Mouse (Mus musculus) right cerebral cortex, postnatal 4 days (tissue): ENCODE measurements around the gene Gm156.
"Not testable (repeated sequence)": the region's sequence is repeated elsewhere in the genome, so short reads cannot be mapped to it uniquely, and the experiment has no call there.

Experiments
- DNase-seq: peaks from one replicate; pipeline ENCODE4 v3.0.0-alpha.2; 2022

Gm156 gene

GRCm38 (mm10) chr6:129784170-129784569 lies at the start of gene Gm156:
Gene Gm156 (minus strand): TSS chr6:129784270.
- DNase-seq = not testable (repeated sequence)

GRCm38 (mm10) chr6:129825559-129825958 lies 41.5 kb upstream of the Gm156 start:
- DNase-seq = no peak

GRCm38 (mm10) chr6:129824004-129824403 lies 39.9 kb upstream of the Gm156 start:
- no peak for DNase-seq

DNA sequence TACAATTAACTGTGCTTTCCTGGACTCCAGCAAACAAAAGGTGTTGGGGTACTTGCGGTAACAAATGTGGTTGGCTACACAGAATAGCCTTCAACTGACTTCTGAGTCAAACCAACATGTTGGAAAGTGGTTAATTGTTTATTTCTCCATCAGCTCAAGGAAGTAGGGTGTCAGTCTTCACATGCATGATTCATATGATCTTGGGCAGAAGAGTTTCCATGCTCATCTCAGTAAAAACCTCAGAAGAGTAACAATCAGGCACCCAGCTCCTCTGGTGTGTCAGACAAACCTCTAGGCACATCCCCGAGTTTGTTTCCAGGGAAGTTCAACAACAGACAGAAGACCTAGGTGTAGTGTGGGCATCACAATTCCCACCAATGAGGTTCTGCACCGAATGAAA lies 33.7 kb upstream of the Gm156 start:
- no peak for DNase-seq

DNA sequence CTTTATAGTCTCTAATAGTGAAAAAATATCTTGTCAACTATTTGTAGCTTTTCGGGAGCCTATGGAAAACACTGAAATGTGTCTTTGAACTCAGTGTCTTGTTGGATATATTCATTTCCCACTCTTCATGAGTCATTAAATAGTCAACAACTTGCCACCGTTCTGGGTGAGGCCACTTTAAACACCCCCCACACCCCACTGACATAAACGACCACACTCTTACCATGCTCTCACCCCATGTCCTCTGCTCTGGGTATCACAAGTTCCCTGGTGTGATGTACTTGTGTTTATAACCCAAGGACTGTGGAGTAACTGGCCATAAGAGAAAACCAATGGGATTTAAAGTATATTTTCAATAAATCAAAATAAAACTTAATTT lies 36.4 kb downstream of the Gm156 start:
- DNase-seq = no peak

DNA sequence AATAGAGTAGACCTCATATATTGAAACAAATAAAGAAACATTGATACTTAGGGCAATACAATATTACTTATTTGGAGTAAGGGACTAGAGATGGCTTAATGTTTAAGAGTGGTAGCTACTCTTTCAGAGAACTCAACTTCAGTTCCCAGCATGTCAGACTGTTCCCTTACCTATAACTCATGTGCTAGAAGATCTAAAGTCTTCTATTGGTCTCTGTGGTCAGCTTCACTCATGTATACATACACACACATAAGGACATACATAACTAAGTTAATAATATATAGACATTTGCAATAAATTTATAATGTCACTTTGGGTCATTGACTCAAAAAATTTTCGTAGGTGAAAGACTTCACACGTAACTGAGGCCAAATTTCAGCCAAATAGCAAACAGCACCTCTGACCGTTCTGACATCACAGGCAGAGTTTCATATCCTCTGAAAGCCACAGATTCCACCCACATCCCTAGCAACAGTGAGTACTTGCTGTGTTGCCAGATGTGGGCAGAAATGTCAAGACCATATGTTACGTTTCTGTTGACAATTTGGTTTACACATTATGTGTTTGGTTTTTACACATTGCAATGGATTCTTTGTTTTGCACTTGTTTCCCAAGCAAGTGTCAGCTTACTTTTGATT lies 36.9 kb downstream of the Gm156 start:
- DNase-seq = no peak

- DNase-seq = no peak
Observed at GRCm38 (mm10) chr6:129746151-129746550, 37.9 kb downstream of the Gm156 start.

- no peak for DNase-seq
Observed at GRCm38 (mm10) chr6:129740069-129740721, 43.9 kb downstream of the Gm156 start, which contains the start of gene Klri2. Gene Klri2 (minus strand): TSS chr6:129740484.

- DNase-seq = no peak
Observed at GRCm38 (mm10) chr6:129736414-129736813, 47.7 kb downstream of the Gm156 start.

DNA sequence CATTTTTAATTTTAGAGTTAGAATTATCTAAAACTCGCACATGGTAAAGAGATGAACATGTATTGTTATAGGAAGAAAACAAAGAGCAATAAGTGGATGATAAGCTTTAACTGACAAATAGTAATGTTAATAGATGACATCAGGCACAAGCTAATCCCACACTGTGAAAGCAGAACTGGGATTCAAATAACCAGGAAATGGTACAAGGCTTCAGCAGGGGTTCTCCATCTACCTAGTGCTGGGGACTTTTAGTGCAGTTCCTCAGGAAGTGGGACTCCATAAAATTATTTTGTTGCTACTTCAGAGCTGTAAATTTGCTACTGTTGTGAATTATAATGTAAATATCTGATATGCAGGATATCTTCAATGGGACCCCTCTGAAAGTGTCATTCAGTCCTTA lies 56.8 kb downstream of the Gm156 start:
- DNase-seq = no peak

- DNase-seq = no peak
Observed at GRCm38 (mm10) chr6:129721390-129721789, 62.7 kb downstream of the Gm156 start.

DNA sequence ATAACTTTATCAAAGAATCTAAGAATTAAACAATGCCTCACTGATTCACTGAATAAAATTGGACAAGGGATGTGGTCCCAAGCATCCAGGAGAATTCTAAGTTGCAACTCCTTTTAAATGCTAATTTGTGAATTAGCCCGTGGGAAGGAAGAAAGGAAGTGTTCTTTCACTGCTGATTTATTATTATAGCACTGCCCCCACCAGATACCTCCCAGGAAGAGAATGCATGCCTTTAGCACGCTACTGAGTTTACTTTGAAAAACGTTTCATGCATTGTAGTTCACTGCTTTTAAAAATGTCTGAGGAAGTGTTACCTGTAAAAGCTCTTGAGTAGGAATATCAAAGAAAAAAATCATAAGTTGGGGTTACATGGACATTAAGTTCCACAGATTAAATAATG lies 63.6 kb downstream of the Gm156 start:
- DNase-seq = no peak

DNA sequence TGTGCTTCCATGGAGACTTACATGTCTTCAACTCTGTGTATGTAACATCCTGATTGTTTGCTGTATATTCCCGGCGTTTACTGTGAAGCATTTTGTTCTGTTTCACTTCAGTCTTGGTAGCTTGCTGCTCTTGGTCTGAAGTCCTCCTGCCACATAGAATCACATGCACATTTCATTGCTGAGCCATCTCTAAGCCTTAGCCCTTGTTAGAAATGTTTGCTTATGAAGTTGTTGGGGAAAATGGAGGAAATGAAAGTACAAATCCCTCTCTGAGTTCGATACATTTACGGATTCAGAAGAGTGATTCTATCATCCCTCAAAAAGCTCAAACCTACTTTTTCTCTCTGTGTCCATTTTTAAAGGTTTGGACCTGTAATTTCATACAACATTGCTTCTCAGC lies 67.0 kb downstream of the Gm156 start, which contains the start of gene Klri1:
Klri1 (minus strand) TSS at position 101 of the 400 bp plus-strand sequence.
- no peak for DNase-seq
